Mouse (Mus musculus): Measurements from ENCODE around the gene Il31ra. TPM values are rescaled to one million over a fixed set of nuclear protein-coding genes. Genes with fewer than 3 reads are reported as not detected.
"Not testable (repeated sequence)": the region's sequence is repeated elsewhere in the genome, so short reads cannot be mapped to it uniquely, and the experiment has no call there.

Gene Il31ra
- total RNA-seq (2014; fragmentation: Nextera tagmentation) (8.1 and 10.4 TPM in 2 replicates), total RNA-seq (2017) (6.5 and 9.9 TPM in 2 replicates)

DNA sequence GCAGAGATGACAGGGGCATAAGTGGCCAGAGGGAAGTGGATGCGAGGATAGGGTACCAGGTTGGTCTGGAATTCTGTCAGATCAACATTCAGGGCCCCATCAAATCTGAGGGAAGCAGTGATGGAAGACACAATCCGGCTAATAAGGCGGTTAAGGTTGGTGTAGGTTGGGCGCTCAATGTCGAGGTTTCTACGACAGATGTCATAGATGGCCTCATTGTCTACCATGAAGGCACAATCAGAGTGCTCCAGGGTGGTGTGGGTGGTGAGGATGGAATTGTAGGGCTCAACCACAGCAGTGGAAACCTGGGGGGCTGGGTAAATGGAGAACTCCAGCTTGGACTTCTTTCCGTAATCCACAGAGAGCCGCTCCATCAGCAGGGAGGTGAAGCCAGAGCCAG, at the start of gene Il31ra:
TSS of gene Il31ra (minus strand) at position 101 of the 400 bp plus-strand sequence.
- ATAC-seq (replicated peaks; ENCODE audit: low FRiP score, low TSS enrichment, poor library complexity, severe bottlenecking), result not testable (repeated sequence)

- ATAC-seq (replicated peaks; ENCODE audit: low FRiP score, low TSS enrichment, poor library complexity, severe bottlenecking), result no peak
Observed at GRCm38 (mm10) chr13:112642897-112643296, 48.7 kb upstream of the Il31ra start.

DNA sequence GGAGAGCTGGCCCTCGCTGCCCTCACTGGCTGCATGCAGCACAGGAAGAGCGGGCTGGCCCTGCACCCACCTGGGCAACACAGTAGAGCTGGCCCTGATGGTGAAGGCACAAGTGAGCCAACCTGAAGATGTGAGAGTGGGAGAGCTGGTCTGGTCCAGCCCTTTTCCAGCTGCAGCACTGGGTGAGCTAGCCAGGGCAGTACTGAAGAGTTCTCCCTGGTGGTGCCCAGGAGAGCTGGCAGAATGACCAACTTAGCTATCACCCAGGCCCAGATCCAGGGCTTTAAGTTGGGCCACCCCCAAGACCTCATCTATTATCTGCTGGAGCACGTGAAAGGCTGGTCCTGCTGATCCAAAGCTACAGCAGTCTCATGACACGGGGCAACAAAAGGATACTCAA, 45.0 kb upstream of the Il31ra start:
- peak; percentile 90 for ATAC-seq (replicated peaks; ENCODE audit: low FRiP score, low TSS enrichment, poor library complexity, severe bottlenecking)

DNA sequence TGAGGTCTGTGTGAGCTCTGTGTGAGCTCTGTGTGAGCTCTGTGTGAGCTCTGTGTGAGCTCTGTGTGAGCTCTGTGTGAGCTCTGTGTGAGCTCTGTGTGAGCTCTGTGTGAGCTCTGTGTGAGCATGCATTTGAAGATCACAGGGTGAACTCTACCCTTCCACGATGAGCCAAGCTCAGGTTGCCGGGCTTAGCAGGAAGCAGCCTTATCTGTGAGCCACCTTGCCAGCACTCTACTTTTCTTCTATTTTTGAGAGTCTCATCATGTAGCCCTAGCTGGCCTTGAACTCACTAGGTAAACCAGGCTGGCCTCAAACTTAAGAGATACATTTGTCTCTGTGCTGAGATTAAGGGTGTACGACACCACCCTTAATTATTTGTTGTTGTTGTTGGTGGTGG, 42.3 kb upstream of the Il31ra start:
- peak; percentile 62 for ATAC-seq (replicated peaks; ENCODE audit: low FRiP score, low TSS enrichment, poor library complexity, severe bottlenecking)

- ATAC-seq (replicated peaks; ENCODE audit: low FRiP score, low TSS enrichment, poor library complexity, severe bottlenecking), result no peak
Observed at GRCm38 (mm10) chr13:112635174-112635837, 41.1 kb upstream of the Il31ra start.

- ATAC-seq (replicated peaks; ENCODE audit: low FRiP score, low TSS enrichment, poor library complexity, severe bottlenecking), result peak; percentile 89
Observed at GRCm38 (mm10) chr13:112625566-112625965, 31.4 kb upstream of the Il31ra start.

DNA sequence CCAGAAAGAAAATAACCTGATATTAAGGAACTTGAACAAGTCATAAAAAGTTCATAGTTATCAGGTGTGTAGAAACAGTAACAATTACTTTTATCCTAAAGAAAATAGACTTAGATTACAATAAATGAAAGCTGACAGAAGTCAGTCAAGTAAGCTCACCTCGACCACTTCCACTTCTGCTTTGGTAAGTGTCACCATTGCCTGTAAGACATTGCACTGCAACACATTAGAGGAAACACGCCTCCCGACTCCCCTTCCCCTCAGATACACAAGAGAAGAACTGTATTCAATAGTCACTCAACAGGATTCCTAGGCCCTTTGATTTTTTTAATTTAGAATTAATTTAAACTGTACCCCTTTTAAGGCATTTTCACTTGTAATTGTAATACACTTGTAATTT, 30.5 kb upstream of the Il31ra start:
- ATAC-seq (replicated peaks; ENCODE audit: low FRiP score, low TSS enrichment, poor library complexity, severe bottlenecking), result no peak

- no peak for ATAC-seq (replicated peaks; ENCODE audit: low FRiP score, low TSS enrichment, poor library complexity, severe bottlenecking)
Observed at GRCm38 (mm10) chr13:112623656-112624055, 29.5 kb upstream of the Il31ra start.

GRCm38 (mm10) chr13:112621592-112621991, 27.4 kb upstream of the Il31ra start:
- ATAC-seq (replicated peaks; ENCODE audit: low FRiP score, low TSS enrichment, poor library complexity, severe bottlenecking), result no peak

- no peak for ATAC-seq (replicated peaks; ENCODE audit: low FRiP score, low TSS enrichment, poor library complexity, severe bottlenecking)
Observed at GRCm38 (mm10) chr13:112608606-112609005, 14.4 kb upstream of the Il31ra start.

- ATAC-seq (replicated peaks; ENCODE audit: low FRiP score, low TSS enrichment, poor library complexity, severe bottlenecking), result no peak
Observed at GRCm38 (mm10) chr13:112604411-112604810, 10.3 kb upstream of the Il31ra start.

DNA sequence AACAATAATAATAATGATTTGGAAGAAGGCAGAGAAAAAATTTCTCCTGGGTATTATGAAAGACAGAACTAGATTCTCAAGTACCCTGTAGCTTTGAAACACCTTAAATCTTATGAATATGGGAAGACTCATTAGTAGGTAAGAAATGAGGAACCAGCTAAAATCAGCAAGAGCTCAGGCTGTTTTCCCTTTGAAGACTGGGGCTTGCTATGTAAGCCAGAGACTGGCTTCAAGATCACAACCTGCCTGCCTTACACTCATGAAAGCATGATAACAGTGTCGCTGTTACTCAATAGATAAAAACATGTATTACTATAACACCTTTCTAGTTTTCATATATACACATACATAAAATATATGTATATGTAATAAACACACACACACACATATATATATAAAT, 9.7 kb upstream of the Il31ra start:
- peak; percentile 37; the same call in 1 of the 2 replicates for ATAC-seq (replicated peaks; ENCODE audit: low FRiP score, low TSS enrichment, poor library complexity, severe bottlenecking)

DNA sequence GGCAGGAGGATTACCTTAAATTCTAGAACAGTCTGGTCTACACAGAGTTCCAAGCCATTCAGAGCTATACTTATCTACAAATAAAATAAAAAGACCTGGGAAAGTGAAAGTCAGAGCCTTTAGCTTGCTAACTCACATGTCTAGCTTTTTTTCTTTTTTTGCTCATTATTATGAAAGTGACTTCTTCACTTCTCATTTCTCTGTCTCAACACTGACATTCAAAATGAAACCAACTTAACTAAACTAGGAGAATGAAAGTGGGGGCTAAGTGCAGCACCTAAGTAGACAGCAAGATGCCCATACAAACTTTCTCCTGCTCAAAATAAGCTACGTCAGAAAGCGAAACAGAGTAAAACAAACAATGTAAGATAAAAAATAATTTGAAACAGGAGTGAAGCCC, 8.4 kb upstream of the Il31ra start:
- no peak for ATAC-seq (replicated peaks; ENCODE audit: low FRiP score, low TSS enrichment, poor library complexity, severe bottlenecking)

DNA sequence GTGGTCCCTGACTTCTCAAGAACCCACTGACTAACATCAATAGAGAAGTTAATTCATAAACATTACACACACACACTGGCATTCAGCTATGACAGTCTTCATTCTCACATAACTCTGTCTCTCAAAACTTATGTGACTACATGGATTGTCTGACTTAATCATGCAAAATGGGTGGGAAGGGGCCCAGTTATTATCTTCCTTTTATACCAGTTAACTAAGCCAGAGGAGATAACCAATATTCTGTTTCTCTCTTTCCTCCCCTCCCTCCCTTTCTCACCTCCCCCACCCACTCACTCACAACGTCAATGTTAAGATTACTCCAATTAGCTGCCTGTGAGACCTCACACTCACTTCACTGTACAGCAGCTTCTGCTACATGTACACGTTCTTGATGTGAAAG, 3.9 kb downstream of the Il31ra start:
- no peak for ATAC-seq (replicated peaks; ENCODE audit: low FRiP score, low TSS enrichment, poor library complexity, severe bottlenecking)

DNA sequence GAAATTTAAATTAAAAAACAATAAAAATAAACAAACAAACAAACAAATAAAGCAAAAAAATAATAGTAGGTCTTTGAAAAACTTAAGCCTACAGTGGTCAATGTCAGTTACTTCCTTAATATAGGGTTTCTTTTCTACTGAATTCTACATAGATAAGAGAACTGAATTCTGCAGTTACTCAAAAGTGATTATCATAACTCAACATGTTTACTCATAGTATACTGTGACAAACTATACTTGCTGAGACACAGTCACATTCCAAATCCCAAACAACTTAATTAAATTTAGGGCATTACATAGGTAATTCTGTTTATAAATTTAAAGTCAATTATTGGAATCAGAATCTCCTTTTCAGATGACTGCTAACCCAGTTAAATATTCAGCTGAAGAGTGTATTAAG, 4.5 kb downstream of the Il31ra start:
- ATAC-seq (replicated peaks; ENCODE audit: low FRiP score, low TSS enrichment, poor library complexity, severe bottlenecking), result no peak

GRCm38 (mm10) chr13:112584556-112585237, 9.5 kb downstream of the Il31ra start:
- no peak for ATAC-seq (replicated peaks; ENCODE audit: low FRiP score, low TSS enrichment, poor library complexity, severe bottlenecking)

GRCm38 (mm10) chr13:112582291-112582690, 11.9 kb downstream of the Il31ra start:
- ATAC-seq (replicated peaks; ENCODE audit: low FRiP score, low TSS enrichment, poor library complexity, severe bottlenecking), result no peak

GRCm38 (mm10) chr13:112581796-112582195, 12.4 kb downstream of the Il31ra start:
- ATAC-seq (replicated peaks; ENCODE audit: low FRiP score, low TSS enrichment, poor library complexity, severe bottlenecking), result no peak

DNA sequence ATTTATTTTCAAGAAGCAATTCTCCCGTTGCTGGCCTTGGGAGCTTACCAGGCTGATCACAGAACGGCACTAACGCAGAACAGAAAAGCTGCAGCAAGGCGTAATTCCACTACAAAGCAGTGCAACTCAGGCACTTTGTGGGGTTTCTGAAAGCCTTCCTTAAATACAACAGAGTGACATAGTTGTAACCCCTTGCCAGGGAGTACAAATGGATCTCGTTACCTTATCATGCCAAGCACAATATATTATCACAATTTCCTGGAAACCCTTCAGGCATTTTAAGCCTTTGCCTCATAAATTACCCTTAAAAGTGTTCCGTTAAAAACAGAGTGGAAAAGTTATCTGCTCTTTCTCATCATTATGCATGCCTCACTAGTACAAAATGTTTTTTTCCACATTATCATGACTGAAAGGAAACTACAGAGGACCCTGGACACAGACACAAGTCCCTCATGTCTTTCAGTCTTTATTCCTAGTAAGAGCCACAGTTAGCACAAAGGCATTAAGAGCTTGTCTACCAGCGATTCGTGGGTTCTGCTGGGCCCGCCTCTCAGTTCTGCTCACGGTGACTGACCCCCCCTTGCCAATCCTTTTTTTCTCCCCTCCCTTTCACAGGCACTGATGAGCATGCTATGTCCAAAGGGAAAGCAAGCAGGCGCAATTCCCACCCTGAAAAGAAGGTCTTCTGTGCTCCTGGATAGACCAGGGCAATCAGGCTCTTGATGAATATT, 13.4 kb downstream of the Il31ra start:
- no peak; the same call in 1 of the 2 replicates for ATAC-seq (replicated peaks; ENCODE audit: low FRiP score, low TSS enrichment, poor library complexity, severe bottlenecking)

GRCm38 (mm10) chr13:112578041-112578440, 16.1 kb downstream of the Il31ra start:
- not testable (repeated sequence) for ATAC-seq (replicated peaks; ENCODE audit: low FRiP score, low TSS enrichment, poor library complexity, severe bottlenecking)
